Mouse (Mus musculus): Measurements from ENCODE around the gene Exosc5.

GRCm38 (mm10) chr7:25704716-25705364 lies 45.9 kb downstream of the Exosc5 start:
- TF ChIP-seq CTCF (IDR thresholded peaks at IDR 0.05; ENCODE audit: low read depth, low read length) (no peak), GATA1 (IDR thresholded peaks at IDR 0.05; ENCODE audit: borderline replicate concordance, low read length) (no peak), TAL1 (conservative IDR thresholded peaks at IDR 0.05; ENCODE audit: low read depth, low read length) (no peak), POLR2AphosphoS5 (IDR thresholded peaks at IDR 0.05; ENCODE audit: insufficient replicate concordance, low read depth, low read length) (no peak), GATA2 (IDR thresholded peaks at IDR 0.05; ENCODE audit: borderline replicate concordance, low read depth, low read length) (no peak)

Data from G1E (cell line).